Mouse (Mus musculus) neural tube, embryonic 10.5 days (tissue): ENCODE results near the gene Ptges2.

Experiments used
- DNase-seq: peaks from one replicate; pipeline ENCODE4 v3.0.0-alpha.2; 2017; ENCODE audit warnings: low spot score; ENCODE audit errors: extremely low spot score

The Ptges2 gene

GRCm38 (mm10) chr2:32439177-32439576 lies 43.5 kb downstream of the Ptges2 start:
- no peak for DNase-seq

GRCm38 (mm10) chr2:32440164-32440563 lies 44.5 kb downstream of the Ptges2 start:
- no peak for DNase-seq

- DNase-seq = no peak
These were observed 44.9 kb downstream of the Ptges2 start for GRCm38 (mm10) chr2:32440632-32441031.

- DNase-seq = no peak
These were observed 45.9 kb downstream of the Ptges2 start for GRCm38 (mm10) chr2:32441550-32441949.

- DNase-seq = no peak
These were observed 49.8 kb downstream of the Ptges2 start for GRCm38 (mm10) chr2:32445535-32445934.

GRCm38 (mm10) chr2:32447264-32447936 lies 51.7 kb downstream of the Ptges2 start:
- DNase-seq = no peak

GRCm38 (mm10) chr2:32448480-32448879 lies 52.8 kb downstream of the Ptges2 start:
- no peak for DNase-seq

- DNase-seq = no peak
These were observed 54.4 kb downstream of the Ptges2 start, which contains the start of gene Naif1 for GRCm38 (mm10) chr2:32449761-32450754. TSS of gene Naif1 (plus strand) at chr2:32450457.

- DNase-seq = peak; percentile 93
These were observed 55.5 kb downstream of the Ptges2 start, which contains the start of gene Slc25a25 for GRCm38 (mm10) chr2:32450881-32451844. TSS of gene Slc25a25 (minus strand) at chr2:32451445.

- peak; percentile 97 for DNase-seq
These were observed 56.2 kb downstream of the Ptges2 start for GRCm38 (mm10) chr2:32451870-32452372.

GRCm38 (mm10) chr2:32452441-32452971 lies 56.8 kb downstream of the Ptges2 start:
- no peak for DNase-seq

- no peak for DNase-seq
These were observed 58.1 kb downstream of the Ptges2 start for GRCm38 (mm10) chr2:32453641-32454303.

- DNase-seq = no peak
These were observed 58.9 kb downstream of the Ptges2 start for GRCm38 (mm10) chr2:32454633-32455032.

- no peak for DNase-seq
These were observed 59.4 kb downstream of the Ptges2 start for GRCm38 (mm10) chr2:32455101-32455500.
